In the genomic region with DNA sequence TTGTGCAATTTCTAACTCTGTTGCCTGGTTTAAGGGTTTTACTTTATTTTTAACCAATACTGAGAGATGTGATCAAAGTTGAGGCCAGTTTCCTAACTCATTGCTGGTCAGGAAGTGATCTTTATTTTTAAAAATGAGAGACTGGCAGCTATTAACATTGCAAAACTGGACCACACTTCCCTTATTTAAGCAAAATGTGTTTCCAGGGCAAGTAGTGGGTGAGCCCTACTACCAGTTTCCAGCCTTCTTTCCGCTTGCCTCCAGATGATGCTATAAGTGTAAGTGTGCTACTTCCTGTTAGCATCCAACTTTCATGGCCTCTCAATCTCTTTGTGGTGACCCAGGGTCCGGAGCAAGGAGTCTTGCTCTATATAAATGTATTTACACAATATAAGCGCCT, we compare ENCODE assay signal across 13 mouse cellular contexts. TPM values are rescaled to one million over a fixed set of nuclear protein-coding genes. Genes with fewer than 3 reads are reported as not detected.
"Had no signal": no experiment of that assay in that cellular context is flagged by ENCODE, and none has a peak within 500 bp of the region (broad histone marks: within the 10 kb centered on the region; RNA-seq: fewer than 3 reads in every experiment).

No protein-coding gene starts in this region.

RNA-seq across cellular contexts. Expression of a gene that starts 24.2 kb away (rescaled TPM):
- total RNA-seq: midbrain, postnatal 0 days had no signal
- polyA plus RNA-seq: liver, embryonic 15.5 days; liver, postnatal 0 days; midbrain, embryonic 11.5 days; midbrain, embryonic 13.5 days; midbrain, embryonic 15.5 days; midbrain, postnatal 0 days; myocyte; neural tube, embryonic 11.5 days; neural tube, embryonic 13.5 days; small intestine, adult 2 months; stomach, embryonic 14.5 days; stomach, embryonic 16.5 days; thymus, postnatal 0 days had no signal
